Mouse (Mus musculus) colon, adult 2 months (tissue): Measurements from ENCODE around the gene Rexo2. TPM values are rescaled to one million over a fixed set of nuclear protein-coding genes. Genes with fewer than 3 reads are reported as not detected.

Experiments used
- polyA plus RNA-seq: library from polyadenylated mRNA; depleted of rRNA; stranded (reverse); fragments of >200 nt; gene quantifications from 2 replicates; pipeline ENCODE4 v1.2.3, GENCODE M21; 2012; rRNA removed

The Rexo2 gene
- polyA plus RNA-seq, result 67.1 and 77.5 TPM in 2 replicates

DNA sequence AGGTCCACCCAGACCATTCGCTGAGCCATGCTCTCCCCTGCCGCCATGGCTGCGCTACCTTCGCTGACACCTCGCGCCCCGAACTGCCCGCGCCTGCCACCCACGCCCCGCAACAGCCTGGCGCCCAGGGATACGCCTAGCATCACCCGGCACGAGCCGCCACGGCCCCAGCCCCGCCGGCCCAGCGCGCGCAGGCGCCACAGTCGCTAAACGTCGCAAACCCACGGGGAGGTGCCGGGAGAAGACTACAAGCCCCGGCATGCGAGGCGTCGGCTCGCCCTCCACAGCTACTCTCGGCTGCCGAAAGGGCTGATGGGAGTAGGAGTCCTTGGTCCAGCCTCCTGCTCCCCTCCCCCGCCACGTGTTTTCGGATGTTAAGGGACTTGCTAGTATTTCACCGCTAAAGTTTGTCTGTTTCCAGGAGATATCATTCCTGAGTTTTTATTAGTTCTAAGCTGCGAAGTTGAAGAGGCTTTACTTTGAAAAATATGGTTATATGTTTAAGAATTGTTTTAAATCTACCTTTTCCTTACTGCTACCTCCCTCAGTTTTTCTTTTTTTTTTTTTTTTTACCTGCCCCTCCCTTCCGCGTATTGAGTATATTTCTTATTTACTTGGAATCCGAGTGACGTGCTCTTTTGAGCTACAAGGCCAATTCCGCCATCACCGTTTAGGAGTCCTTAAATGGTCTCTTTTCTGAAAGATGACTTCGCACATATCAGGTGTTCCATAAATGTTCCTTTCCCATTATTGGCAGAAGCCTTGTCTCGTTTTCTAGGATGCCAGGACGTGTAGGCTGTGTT is at the start of gene Rexo2:
Gene Rexo2, minus strand, starts transcription at position 213 of the 803 bp plus-strand sequence.

GRCm38 (mm10) chr9:48494817-48495547 is 14.6 kb upstream of the Rexo2 start, which contains the start of the genes Rbm7 and Gm5617:
Gene Rbm7, minus strand, starts transcription at chr9:48495299.
Gene Gm5617, plus strand, starts transcription at chr9:48495442.

Other genes starting within 250 kb of the Rexo2 start
- 44.9 and 51.6 TPM in 2 replicates for gene Nxpe2, start 127.2 kb downstream of the Rexo2 start, polyA plus RNA-seq
- gene Rbm7, start 14.7 kb upstream of the Rexo2 start, polyA plus RNA-seq, result 11.3 and 13.1 TPM in 2 replicates
- 71.4 and 83.0 TPM in 2 replicates for gene Gm5617, start 14.8 kb upstream of the Rexo2 start, polyA plus RNA-seq
- 2.9 and 3.6 TPM in 2 replicates for gene Nnmt, start 124.5 kb upstream of the Rexo2 start, polyA plus RNA-seq